In genomic region chr13:118272904-118273303, GRCm38 (mm10) we compare ENCODE assay signal across 19 mouse cellular contexts.
"Had no signal": no experiment of that assay in that cellular context is flagged by ENCODE, and none has a peak within 500 bp of the region (broad histone marks: within the 10 kb centered on the region; RNA-seq: fewer than 3 reads in every experiment).

No protein-coding gene starts in this region.

- H3K4me3 ChIP-seq: midbrain, embryonic 10.5 days; midbrain, embryonic 12.5 days; myocyte; neural tube, embryonic 13.5 days; neural tube, embryonic 15.5 days had no signal

- H3K4me1 ChIP-seq: midbrain, embryonic 10.5 days; midbrain, embryonic 12.5 days; neural tube, embryonic 13.5 days; neural tube, embryonic 15.5 days had no signal

- ATAC-seq: midbrain, embryonic 16.5 days had no signal

- H3K36me3 ChIP-seq: midbrain, embryonic 10.5 days; midbrain, embryonic 12.5 days; neural tube, embryonic 13.5 days; neural tube, embryonic 15.5 days had no signal

- H3K4me2 ChIP-seq: lung, embryonic 14.5 days; midbrain, embryonic 12.5 days; neural tube, embryonic 13.5 days; neural tube, embryonic 15.5 days had no signal

- H3K9me3 ChIP-seq: midbrain, embryonic 10.5 days; midbrain, embryonic 12.5 days; neural tube, embryonic 13.5 days; neural tube, embryonic 15.5 days had no signal

- H3K9ac ChIP-seq: lung, embryonic 14.5 days; midbrain, embryonic 12.5 days; neural tube, embryonic 13.5 days; neural tube, embryonic 15.5 days had no signal

- DNase-seq: lung, adult 18-20 months; lung, embryonic 14.5 days; lung, postnatal 10 days; lung, postnatal 4 days; midbrain, embryonic 14.5 days; retina, postnatal 1 day; right cerebral cortex, adult 18-20 months; right cerebral cortex, postnatal 25 days; right cerebral cortex, postnatal 4 days; spleen, adult 18-20 months; thymus, adult 2 months; thymus, postnatal 25 days; thymus, postnatal 4 days had no signal

- H3K27ac ChIP-seq: midbrain, embryonic 10.5 days; midbrain, embryonic 12.5 days; neural tube, embryonic 13.5 days; neural tube, embryonic 15.5 days had no signal

- H3K27me3 ChIP-seq: midbrain, embryonic 12.5 days; neural tube, embryonic 13.5 days; neural tube, embryonic 15.5 days had no signal
